Mouse (Mus musculus): ENCODE data around the gene Tmprss11a. TPM values are rescaled to one million over a fixed set of nuclear protein-coding genes. Genes with fewer than 3 reads are reported as not detected.

The Tmprss11a gene
- total and polyA plus RNA-seq, 3 experiments: not detected

DNA sequence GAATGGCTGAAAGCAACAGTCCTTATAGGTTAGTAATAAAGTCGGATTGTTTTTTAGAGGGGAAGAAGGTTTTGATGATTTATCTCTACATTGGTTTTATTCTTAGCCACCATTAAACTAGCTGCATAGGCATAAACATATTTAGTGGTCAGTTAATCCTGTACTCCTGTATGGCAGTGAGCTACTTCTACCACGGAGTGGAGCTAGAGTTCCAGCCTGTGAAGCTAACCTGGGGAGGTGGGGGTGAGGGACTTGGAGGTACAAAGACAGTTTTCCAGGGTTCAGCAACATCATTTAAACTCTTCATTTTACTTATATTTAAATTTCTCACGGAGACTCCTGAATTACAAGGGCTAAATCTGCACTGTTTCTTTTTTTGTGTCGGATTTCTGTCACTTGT lies 49.3 kb downstream of the Tmprss11a start:
- Histone ChIP-seq H3K4me3 (replicated peaks in 1 of 3; ENCODE audit: low read depth in 2 of 3, low read length in 2 of 3, poor library complexity in 1 of 3) (no peak overlapping the region), H3K36me3 (replicated peaks in 1 of 2; ENCODE audit: control insufficient read depth in 1 of 2, insufficient read depth in 1 of 2, low read length in 1 of 2) (no peaks in the 10 kb centered on the region), H3K27me3 (replicated peaks) (no peaks in the 10 kb centered on the region), H3K27ac (ENCODE audit: insufficient read depth, low read depth) (no peak overlapping the region), H3K9me3 (replicated peaks; ENCODE audit: low read length) (no peaks in the 10 kb centered on the region), H3K4me1 (ENCODE audit: control insufficient read depth in 1 of 2, insufficient read depth in 2 of 2) (no peaks in the 10 kb centered on the region), H3K79me2 (replicated peaks; ENCODE audit: control insufficient read depth, extremely low read depth, insufficient read depth, poor library complexity, severe bottlenecking) (no peaks in the 10 kb centered on the region), H3K4me2 (ENCODE audit: insufficient read depth, low read depth, poor library complexity, severe bottlenecking) (peak overlapping the region; percentile 50; the same call in 1 of the 2 replicates), H3K9ac (ENCODE audit: insufficient read depth, low read depth) (no peak overlapping the region)
- DNase-seq (ENCODE audit: extremely low read depth): peak; percentile 14
- dilution Hi-C loops (cut with MboI; ENCODE audit: extremely low pct_ligation_motif_present, extremely low pct_unique_long_range_greater_than_20kb, low sequenced_read_pairs): no loop called here
- in situ Hi-C loops (cut with MboI; ENCODE audit: low pct_ligation_motif_present, low pct_unique_long_range_greater_than_20kb, low sequenced_read_pairs): loop anchor here (25.0 kb wide), 1 partner anchor 232 kb away; the partner anchor contains the start of gene Gnrhr
- TF ChIP-seq TBP (conservative IDR thresholded peaks at IDR 0.05; ENCODE audit: low read depth, low read length) (no peak), RCOR1 (conservative IDR thresholded peaks at IDR 0.05; ENCODE audit: low read depth, low read length) (no peak), JUND (conservative IDR thresholded peaks at IDR 0.05; ENCODE audit: low read depth, low read length) (no peak), PAX5 (IDR thresholded peaks at IDR 0.05; ENCODE audit: low read length) (no peak), MAZ (IDR thresholded peaks at IDR 0.05; ENCODE audit: low read depth, low read length) (peak; percentile 93), IRF4 (IDR thresholded peaks at IDR 0.05; ENCODE audit: low read depth, low read length) (no peak), UBTF (IDR thresholded peaks at IDR 0.05; ENCODE audit: low read depth, low read length) (no peak), MAX (IDR thresholded peaks at IDR 0.05; ENCODE audit: low read length) (no peak), POLR2AphosphoS2 (IDR thresholded peaks at IDR 0.05; ENCODE audit: low read depth, low read length) (no peak), GABPA (IDR thresholded peaks at IDR 0.05; ENCODE audit: insufficient replicate concordance, low read depth, low read length) (no peak), HCFC1 (IDR thresholded peaks at IDR 0.05; ENCODE audit: low read depth, low read length) (no peak), CTCF (conservative IDR thresholded peaks at IDR 0.05 in 1 of 2, IDR thresholded peaks at IDR 0.05 in 1 of 2; ENCODE audit: low read depth in 2 of 2, low read length in 2 of 2) (peak; percentile 31 to 72; a peak in 3 of 4 replicates), SMC3 (IDR thresholded peaks at IDR 0.05; ENCODE audit: low read depth, low read length) (peak; percentile 70), ELF1 (IDR thresholded peaks at IDR 0.05; ENCODE audit: low read depth, low read length) (no peak), NRF1 (IDR thresholded peaks at IDR 0.05; ENCODE audit: low read depth, low read length) (no peak), USF1 (IDR thresholded peaks at IDR 0.05; ENCODE audit: low read depth, low read length) (no peak), SIN3A (IDR thresholded peaks at IDR 0.05; ENCODE audit: low read length) (no peak), RAD21 (IDR thresholded peaks at IDR 0.05; ENCODE audit: low read depth, low read length) (peak; percentile 69), JUN (IDR thresholded peaks at IDR 0.05; ENCODE audit: insufficient read depth, low read depth, low read length) (no peak)

DNA sequence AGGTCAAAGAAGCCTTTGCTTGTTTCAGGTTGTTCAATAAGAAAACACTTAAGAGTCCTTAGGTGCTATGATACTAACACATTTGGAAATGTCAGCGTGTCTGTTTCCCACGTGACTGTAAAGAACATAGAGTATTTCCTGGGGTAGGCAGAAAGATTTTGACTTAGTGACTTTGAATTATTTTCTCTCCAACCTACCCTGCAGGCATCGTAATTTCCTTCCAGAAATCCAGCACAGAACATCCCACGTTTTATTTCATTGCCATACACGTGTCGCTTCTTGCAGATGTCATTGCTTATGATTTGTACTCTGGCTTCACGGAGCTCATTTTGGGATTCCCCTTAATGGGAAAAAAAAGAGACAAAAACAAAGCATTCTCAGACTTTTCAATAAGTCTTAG lies 54.5 kb downstream of the Tmprss11a start:
- in situ Hi-C loops (cut with MboI; ENCODE audit: low pct_ligation_motif_present, low pct_unique_long_range_greater_than_20kb, low sequenced_read_pairs) (loop anchor here (25.0 kb wide), 1 partner anchor 227 kb away; the partner anchor contains the start of gene Gnrhr), dilution Hi-C loops (cut with MboI; ENCODE audit: extremely low pct_ligation_motif_present, extremely low pct_unique_long_range_greater_than_20kb, low sequenced_read_pairs) (no loop called here)
- Histone ChIP-seq H3K27ac (ENCODE audit: insufficient read depth, low read depth) (no peak overlapping the region), H3K36me3 (replicated peaks in 1 of 2; ENCODE audit: control insufficient read depth in 1 of 2, insufficient read depth in 1 of 2, low read length in 1 of 2) (no peaks in the 10 kb centered on the region), H3K4me1 (ENCODE audit: control insufficient read depth in 1 of 2, insufficient read depth in 2 of 2) (no peaks in the 10 kb centered on the region), H3K27me3 (replicated peaks) (no peaks in the 10 kb centered on the region), H3K9ac (ENCODE audit: insufficient read depth, low read depth) (no peak overlapping the region), H3K79me2 (replicated peaks; ENCODE audit: control insufficient read depth, extremely low read depth, insufficient read depth, poor library complexity, severe bottlenecking) (no peaks in the 10 kb centered on the region), H3K4me3 (replicated peaks in 1 of 3; ENCODE audit: low read depth in 2 of 3, low read length in 2 of 3, poor library complexity in 1 of 3) (no peak overlapping the region), H3K4me2 (ENCODE audit: insufficient read depth, low read depth, poor library complexity, severe bottlenecking) (peak overlapping the region; percentile 44; the same call in 1 of the 2 replicates), H3K9me3 (replicated peaks; ENCODE audit: low read length) (no peaks in the 10 kb centered on the region)
- no peak for DNase-seq (ENCODE audit: extremely low read depth)
- TF ChIP-seq POLR2AphosphoS2 (IDR thresholded peaks at IDR 0.05; ENCODE audit: low read depth, low read length) (no peak), MAX (IDR thresholded peaks at IDR 0.05; ENCODE audit: low read length) (0 out of 2 replicates have a peak, but pooled peaks have one; percentile 31), TCF12 (IDR thresholded peaks at IDR 0.05; ENCODE audit: low read depth, low read length) (no peak), BHLHE40 (IDR thresholded peaks at IDR 0.05; ENCODE audit: low read depth, low read length) (peak; percentile 27; the same call in 1 of the 2 replicates)
